Mouse (Mus musculus): Measurements from ENCODE around the gene Foxc2. TPM values are rescaled to one million over a fixed set of nuclear protein-coding genes. Genes with fewer than 3 reads are reported as not detected.

The Foxc2 gene
- polyA plus RNA-seq, 1 experiment = 14.6 TPM

- Histone ChIP-seq H3K27ac (ENCODE audit: insufficient read depth, low read length) (no peak overlapping the region), H3K4me1 (ENCODE audit: control insufficient read depth, insufficient read depth, low read length) (no peaks in the 10 kb centered on the region), H3K4me3 (ENCODE audit: insufficient read depth, low read length) (no peak overlapping the region)
- no peak for TF ChIP-seq CTCF (IDR thresholded peaks at IDR 0.05; ENCODE audit: borderline replicate concordance, insufficient read depth, low read length)
- TF ChIP-seq POLR2A (IDR thresholded peaks at IDR 0.05; ENCODE audit: low read depth, low read length) = no peak
These were observed 36.8 kb upstream of the Foxc2 start for GRCm38 (mm10) chr8:121079201-121079600.

- H3K4me1 ChIP-seq (ENCODE audit: control insufficient read depth, insufficient read depth, low read length) = no peaks in the 10 kb centered on the region
- no peak overlapping the region for H3K4me3 ChIP-seq (ENCODE audit: insufficient read depth, low read length)
These were observed 36.0 kb upstream of the Foxc2 start for GRCm38 (mm10) chr8:121079944-121080343.

GRCm38 (mm10) chr8:121080361-121081090 is 35.4 kb upstream of the Foxc2 start:
- Histone ChIP-seq H3K27ac (ENCODE audit: insufficient read depth, low read length) (no peak overlapping the region), H3K4me1 (ENCODE audit: control insufficient read depth, insufficient read depth, low read length) (no peaks in the 10 kb centered on the region), H3K4me3 (ENCODE audit: insufficient read depth, low read length) (no peak overlapping the region)
- TF ChIP-seq CTCF (IDR thresholded peaks at IDR 0.05; ENCODE audit: borderline replicate concordance, insufficient read depth, low read length) = no peak
- TF ChIP-seq POLR2A (IDR thresholded peaks at IDR 0.05; ENCODE audit: low read depth, low read length) = no peak

More at GRCm38 (mm10) chr8:121079944-121080343, 36.0 kb upstream of the Foxc2 start:
- TF ChIP-seq CTCF (IDR thresholded peaks at IDR 0.05; ENCODE audit: borderline replicate concordance, insufficient read depth, low read length) (no peak), POLR2A (IDR thresholded peaks at IDR 0.05; ENCODE audit: low read depth, low read length) (no peak)
- no peak overlapping the region for H3K27ac ChIP-seq (ENCODE audit: insufficient read depth, low read length)

- Histone ChIP-seq H3K4me3 (ENCODE audit: insufficient read depth, low read length) (no peak overlapping the region), H3K27ac (ENCODE audit: insufficient read depth, low read length) (no peak overlapping the region), H3K4me1 (ENCODE audit: control insufficient read depth, insufficient read depth, low read length) (no peaks in the 10 kb centered on the region)
- no peak for TF ChIP-seq CTCF (IDR thresholded peaks at IDR 0.05; ENCODE audit: borderline replicate concordance, insufficient read depth, low read length)
- no peak for TF ChIP-seq POLR2A (IDR thresholded peaks at IDR 0.05; ENCODE audit: low read depth, low read length)
These were observed 34.6 kb upstream of the Foxc2 start for GRCm38 (mm10) chr8:121081398-121081797.

- Histone ChIP-seq H3K4me1 (ENCODE audit: control insufficient read depth, insufficient read depth, low read length) (no peaks in the 10 kb centered on the region), H3K27ac (ENCODE audit: insufficient read depth, low read length) (no peak overlapping the region; the same call in 1 of the 2 replicates), H3K4me3 (ENCODE audit: insufficient read depth, low read length) (peak overlapping the region; percentile 79)
- TF ChIP-seq POLR2A (IDR thresholded peaks at IDR 0.05; ENCODE audit: low read depth, low read length) = no peak
- no peak for TF ChIP-seq CTCF (IDR thresholded peaks at IDR 0.05; ENCODE audit: borderline replicate concordance, insufficient read depth, low read length)
These were observed 33.5 kb upstream of the Foxc2 start for GRCm38 (mm10) chr8:121082218-121083092.

GRCm38 (mm10) chr8:121083093-121083935 is 32.7 kb upstream of the Foxc2 start:
- Histone ChIP-seq H3K27ac (ENCODE audit: insufficient read depth, low read length) (no peak overlapping the region; the same call in 1 of the 2 replicates), H3K4me1 (ENCODE audit: control insufficient read depth, insufficient read depth, low read length) (no peaks in the 10 kb centered on the region), H3K4me3 (ENCODE audit: insufficient read depth, low read length) (peak overlapping the region; percentile 79)
- no peak for TF ChIP-seq POLR2A (IDR thresholded peaks at IDR 0.05; ENCODE audit: low read depth, low read length)
- TF ChIP-seq CTCF (IDR thresholded peaks at IDR 0.05; ENCODE audit: borderline replicate concordance, insufficient read depth, low read length) = no peak

- Histone ChIP-seq H3K27ac (ENCODE audit: insufficient read depth, low read length) (no peak overlapping the region), H3K4me3 (ENCODE audit: insufficient read depth, low read length) (peak overlapping the region; percentile 79), H3K4me1 (ENCODE audit: control insufficient read depth, insufficient read depth, low read length) (no peaks in the 10 kb centered on the region)
- TF ChIP-seq POLR2A (IDR thresholded peaks at IDR 0.05; ENCODE audit: low read depth, low read length) (no peak), CTCF (IDR thresholded peaks at IDR 0.05; ENCODE audit: borderline replicate concordance, insufficient read depth, low read length) (no peak)
These were observed 32.1 kb upstream of the Foxc2 start for GRCm38 (mm10) chr8:121083936-121084209.

- no peak for TF ChIP-seq CTCF (IDR thresholded peaks at IDR 0.05; ENCODE audit: borderline replicate concordance, insufficient read depth, low read length)
- peak; percentile 41; the same call in 1 of the 2 replicates for TF ChIP-seq POLR2A (IDR thresholded peaks at IDR 0.05; ENCODE audit: low read depth, low read length)
These were observed 31.6 kb upstream of the Foxc2 start, which contains the start of gene Foxf1 for GRCm38 (mm10) chr8:121084210-121084951. TSS of gene Foxf1 (plus strand) at chr8:121084386.

GRCm38 (mm10) chr8:121085011-121085410 is 31.0 kb upstream of the Foxc2 start:
- H3K4me3 ChIP-seq (ENCODE audit: insufficient read depth, low read length) = peak overlapping the region; percentile 44
- TF ChIP-seq POLR2A (IDR thresholded peaks at IDR 0.05; ENCODE audit: low read depth, low read length) = no peak
- no peak for TF ChIP-seq CTCF (IDR thresholded peaks at IDR 0.05; ENCODE audit: borderline replicate concordance, insufficient read depth, low read length)
- no peak overlapping the region for H3K27ac ChIP-seq (ENCODE audit: insufficient read depth, low read length)
- no peaks in the 10 kb centered on the region for H3K4me1 ChIP-seq (ENCODE audit: control insufficient read depth, insufficient read depth, low read length)

More at GRCm38 (mm10) chr8:121084210-121084951, 31.6 kb upstream of the Foxc2 start, which contains the start of gene Foxf1:
- Histone ChIP-seq H3K4me1 (ENCODE audit: control insufficient read depth, insufficient read depth, low read length) (no peaks in the 10 kb centered on the region), H3K4me3 (ENCODE audit: insufficient read depth, low read length) (peak within 1 kb of the TSS; percentile 79), H3K27ac (ENCODE audit: insufficient read depth, low read length) (no peak within 1 kb of the TSS; the same call in 1 of the 2 replicates)

Measured in embryonic fibroblast, embryonic 13.5 days (primary cell).